Comparison of ENCODE assay signal across 8 mouse cellular contexts in the genomic region with DNA sequence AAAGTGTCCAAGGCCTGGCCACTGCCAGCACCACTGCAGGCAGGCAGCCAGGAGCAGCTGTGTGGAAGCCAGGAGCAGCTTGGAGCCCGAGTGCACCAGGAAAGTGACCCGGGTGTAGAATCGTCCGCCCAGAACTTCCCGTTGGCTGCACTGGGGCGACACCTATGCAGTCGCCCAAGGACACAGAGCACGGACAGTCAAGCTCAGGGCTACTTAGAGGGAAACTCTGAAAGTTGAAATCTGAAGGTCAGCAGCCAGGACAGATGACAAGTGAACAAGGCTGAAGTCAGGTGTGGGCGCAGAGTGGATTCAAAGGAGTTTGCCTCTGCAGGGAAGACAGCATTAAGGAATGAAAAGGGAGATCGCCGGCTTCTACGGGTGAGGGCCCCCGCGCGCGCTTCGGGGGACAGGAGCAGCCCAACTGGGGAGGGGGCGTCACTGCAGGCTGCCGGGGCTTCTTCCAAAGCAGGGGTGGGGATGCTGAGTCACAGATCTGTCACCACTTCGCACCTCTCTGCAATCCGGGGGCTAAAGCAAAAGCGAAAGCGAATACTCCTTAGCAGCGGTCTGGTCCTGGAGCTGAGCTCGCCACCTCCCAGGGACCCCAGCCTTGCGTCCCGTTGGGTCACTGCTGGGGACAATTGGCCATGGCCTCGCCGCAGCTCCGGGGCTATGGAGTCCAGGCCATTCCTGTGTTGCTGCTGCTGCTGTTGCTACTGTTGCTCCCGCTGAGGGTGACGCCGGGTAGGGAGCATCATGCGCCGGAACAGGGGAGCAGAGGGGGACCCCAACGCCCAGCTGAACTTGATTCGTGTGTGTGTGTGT. TPM values are rescaled to one million over a fixed set of nuclear protein-coding genes. Genes with fewer than 3 reads are reported as not detected.
DNase-seq lines count a peak whose midpoint lies in the region; ATAC-seq and TF ChIP-seq lines count a peak whose summit lies in the region.

A gene (plus strand): TSS at position 90 of the 825 bp plus-strand sequence.

- no peaks in the 10 kb centered on the region for H3K36me3 ChIP-seq in embryonic facial prominence, embryonic 12.5 days
- H3K36me3 ChIP-seq in limb, embryonic 13.5 days: no peaks in the 10 kb centered on the region
- H3K36me3 ChIP-seq in midbrain, embryonic 14.5 days (ENCODE audit: control insufficient read depth, insufficient read depth, low read length): no peaks in the 10 kb centered on the region
- H3K36me3 ChIP-seq in spleen, adult 2 months (ENCODE audit: control insufficient read depth, insufficient read depth, low read length): no peaks in the 10 kb centered on the region

- ATAC-seq in embryonic facial prominence, embryonic 12.5 days (ENCODE audit: insufficient number of reproducible peaks, insufficient read depth, low FRiP score, low TSS enrichment): peak; percentile 37; the same call in 1 of the 2 replicates
- peak; percentile 46; the same call in 1 of the 2 replicates for ATAC-seq in limb, embryonic 13.5 days (ENCODE audit: low FRiP score, low read depth)
- peak; percentile 55; the same call in 1 of the 2 replicates for ATAC-seq in midbrain, embryonic 14.5 days (ENCODE audit: low FRiP score, low TSS enrichment)

- H3K27me3 ChIP-seq in embryonic facial prominence, embryonic 12.5 days: peaks cover 45% of the 10 kb centered on the region
- peaks cover 41% of the 10 kb centered on the region for H3K27me3 ChIP-seq in limb, embryonic 13.5 days
- peaks cover 16% of the 10 kb centered on the region for H3K27me3 ChIP-seq in midbrain, embryonic 14.5 days (ENCODE audit: control insufficient read depth, insufficient read depth, low read length)
- H3K27me3 ChIP-seq in spleen, adult 2 months (ENCODE audit: control insufficient read depth, insufficient read depth, low read length): no peaks in the 10 kb centered on the region

- peaks cover 10% of the 10 kb centered on the region; the same call in 1 of the 2 replicates for H3K4me1 ChIP-seq in embryonic facial prominence, embryonic 12.5 days
- H3K4me1 ChIP-seq in limb, embryonic 13.5 days: peaks cover 11% of the 10 kb centered on the region
- H3K4me1 ChIP-seq in midbrain, embryonic 14.5 days (ENCODE audit: control insufficient read depth, insufficient read depth, low read length): peaks cover 12% of the 10 kb centered on the region
- H3K4me1 ChIP-seq in spleen, adult 2 months (ENCODE audit: control insufficient read depth, insufficient read depth, insufficient read length): 0 out of 2 replicates have a peak, but pooled peaks cover 2% of the 10 kb centered on the region

- H3K4me2 ChIP-seq in embryonic facial prominence, embryonic 12.5 days (replicated peaks): peak within 1 kb of the TSS; percentile 98
- H3K4me2 ChIP-seq in limb, embryonic 13.5 days (replicated peaks): peak within 1 kb of the TSS; percentile 99
- H3K4me2 ChIP-seq in midbrain, embryonic 14.5 days (ENCODE audit: low read length): peak within 1 kb of the TSS; percentile 100

- TF ChIP-seq POLR2A in spleen, adult 2 months (IDR thresholded peaks at IDR 0.05; ENCODE audit: low read depth, low read length): no peak

- under 1% methylated on average over 37 of the region's 37 CpGs for WGBS in embryonic facial prominence, embryonic 12.5 days
- WGBS in limb, embryonic 13.5 days: under 1% methylated on average over 37 of the region's 37 CpGs
- under 1% methylated on average over 37 of the region's 37 CpGs for WGBS in midbrain, embryonic 14.5 days
- under 1% methylated on average over 37 of the region's 37 CpGs for WGBS in spleen, adult 2 months

- TF ChIP-seq CTCF in spleen, adult 2 months (IDR thresholded peaks at IDR 0.05; ENCODE audit: extremely low read depth, insufficient read depth, insufficient read length, insufficient replicate concordance): no peak

- H3K4me3 ChIP-seq in embryonic facial prominence, embryonic 12.5 days: peak within 1 kb of the TSS; percentile 68
- H3K4me3 ChIP-seq in limb, embryonic 13.5 days: peak within 1 kb of the TSS; percentile 65
- H3K4me3 ChIP-seq in midbrain, embryonic 14.5 days (replicated peaks; ENCODE audit: low read depth, low read length): peak within 1 kb of the TSS; percentile 54
- H3K4me3 ChIP-seq in spleen, adult 2 months (ENCODE audit: extremely low read depth, insufficient read depth, insufficient read length): peak within 1 kb of the TSS; percentile 89

- H3K9ac ChIP-seq in embryonic facial prominence, embryonic 12.5 days: peak within 1 kb of the TSS; percentile 54
- peak within 1 kb of the TSS; percentile 74 for H3K9ac ChIP-seq in limb, embryonic 13.5 days
- H3K9ac ChIP-seq in midbrain, embryonic 14.5 days (replicated peaks; ENCODE audit: low read length): peak within 1 kb of the TSS; percentile 57

- H3K27ac ChIP-seq in embryonic facial prominence, embryonic 12.5 days: no peak within 1 kb of the TSS
- H3K27ac ChIP-seq in limb, embryonic 13.5 days: no peak within 1 kb of the TSS
- no peak within 1 kb of the TSS for H3K27ac ChIP-seq in midbrain, embryonic 14.5 days (replicated peaks; ENCODE audit: low read depth, low read length)
- H3K27ac ChIP-seq in spleen, adult 2 months (ENCODE audit: insufficient read depth, low read length): peak within 1 kb of the TSS; percentile 6; the same call in 1 of the 2 replicates

- DNase-seq in left cerebral cortex, adult 18-20 months (ENCODE audit: low spot score in 2 of 2): peak; percentile 57 to 69
- no peak for DNase-seq in left cerebral cortex, adult 11 months (ENCODE audit: low spot score)
- DNase-seq in heart, adult 11 months: peak; percentile 99
- peak; percentile 93 for DNase-seq in kidney, adult 11 months
- DNase-seq in midbrain, embryonic 14.5 days: peak; percentile 37
- DNase-seq in spleen, adult 2 months (ENCODE audit: low read depth in 1 of 2, low spot score in 2 of 2): peak; percentile 12 to 35

- H3K9me3 ChIP-seq in embryonic facial prominence, embryonic 12.5 days: no peaks in the 10 kb centered on the region
- H3K9me3 ChIP-seq in limb, embryonic 13.5 days: no peaks in the 10 kb centered on the region
- no peaks in the 10 kb centered on the region for H3K9me3 ChIP-seq in midbrain, embryonic 14.5 days (ENCODE audit: control insufficient read depth, low read length)

RNA-seq across cellular contexts. Expression of the gene that starts here (rescaled TPM):
- total RNA-seq in left cerebral cortex, adult 18-20 months (2021): 10 to 100 TPM in 1 of 2 experiments, 1 to 10 TPM in 1; 7.4 to 14.0 TPM
- polyA plus RNA-seq in embryonic facial prominence, embryonic 12.5 days (2016; fragmentation: Nextera tagmentation; extraction: Ambion mirVana): 0.60 and 0.69 TPM in 2 replicates
- polyA plus RNA-seq in limb, embryonic 13.5 days (2015; fragmentation: Nextera tagmentation; extraction: Ambion mirVana): 1.6 and 2.1 TPM in 2 replicates
- 0.62 and 0.64 TPM in 2 replicates for polyA plus RNA-seq in midbrain, embryonic 14.5 days (2014; fragmentation: Nextera tagmentation; extraction: Ambion mirVana)
- polyA plus RNA-seq in spleen, adult 2 months (2012; rRNA removed): 33.2 and 57.8 TPM in 2 replicates

Comparison
In these comparisons a context has a peak if more than half of its experiments do, and no peak if none do; other contexts are left out.
1. RNA of the gene that starts here (polyA plus RNA-seq): 33.2 to 57.8 TPM in spleen, adult 2 months; 1.6 to 2.1 TPM in limb, embryonic 13.5 days, 0.62 to 0.64 TPM in midbrain, embryonic 14.5 days and 0.60 to 0.69 TPM in embryonic facial prominence, embryonic 12.5 days; every median in the first group is over 10 times any median in the second.
2. Peak in ATAC-seq, H3K4me3 ChIP-seq, H3K9ac ChIP-seq and H3K4me2 ChIP-seq in embryonic facial prominence, embryonic 12.5 days; RNA of the gene not detected or under 1 TPM.
3. Peak in DNase-seq, ATAC-seq, H3K4me3 ChIP-seq, H3K9ac ChIP-seq and H3K4me2 ChIP-seq in midbrain, embryonic 14.5 days; RNA of the gene not detected or under 1 TPM.
4. Peak in every context shown above with its lines, with median percentiles within 50 percentile points of each other: ATAC-seq, H3K4me2 ChIP-seq, H3K4me3 ChIP-seq and H3K9ac ChIP-seq.